Mouse (Mus musculus): ENCODE results near the gene Lcp1. TPM values are rescaled to one million over a fixed set of nuclear protein-coding genes. Genes with fewer than 3 reads are reported as not detected.

The Lcp1 gene
- total and polyA plus RNA-seq, 2 experiments from 2014 or later: 6.5 to 8.3 TPM

DNA sequence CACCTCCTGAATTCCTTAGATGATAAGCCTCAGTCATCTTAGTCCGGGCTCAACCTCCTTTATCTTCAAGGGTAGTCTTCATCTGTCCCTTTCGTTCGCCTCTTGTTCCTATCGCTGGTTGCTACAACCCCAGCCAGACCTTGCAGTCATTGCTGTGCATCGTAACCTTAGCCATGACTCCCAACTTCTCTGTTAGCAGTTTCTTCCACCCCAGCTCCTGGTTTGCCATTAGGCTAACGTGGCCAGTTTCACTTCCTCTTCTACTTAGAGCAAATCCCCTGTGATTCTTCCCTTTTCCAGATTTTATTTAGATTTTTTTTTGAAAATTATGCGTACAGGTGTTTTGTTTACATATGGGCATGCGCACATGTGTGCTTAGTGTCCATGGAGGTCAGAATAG, 33.0 kb downstream of the Lcp1 start:
- H3K27me3 ChIP-seq (ENCODE audit: insufficient read depth, low read length): no peaks in the 10 kb centered on the region
- no peaks in the 10 kb centered on the region for H3K4me1 ChIP-seq (ENCODE audit: insufficient read depth, low read length)
- no peak for ATAC-seq
- TF ChIP-seq CTCF (IDR thresholded peaks at IDR 0.05; ENCODE audit: low read depth): no peak
- H3K4me3 ChIP-seq (ENCODE audit: low read length): no peak overlapping the region
- no peak for DNase-seq (ENCODE audit: low spot score)
- WGBS: 90% methylated on average over 8 of the region's 8 CpGs
- no peak overlapping the region for H3K9ac ChIP-seq (replicated peaks; ENCODE audit: low read length)
- no peaks in the 10 kb centered on the region for H3K9me3 ChIP-seq (ENCODE audit: low read length)
- H3K4me2 ChIP-seq (ENCODE audit: low read depth, low read length): no peak overlapping the region
- H3K36me3 ChIP-seq (ENCODE audit: insufficient read depth, low read length): no peaks in the 10 kb centered on the region
- H3K27ac ChIP-seq: no peak overlapping the region

- 95% methylated on average over 9 of the region's 9 CpGs for WGBS
- H3K9me3 ChIP-seq (ENCODE audit: low read length): no peaks in the 10 kb centered on the region
- H3K27ac ChIP-seq: no peak overlapping the region
- H3K4me1 ChIP-seq (ENCODE audit: insufficient read depth, low read length): no peaks in the 10 kb centered on the region
- no peaks in the 10 kb centered on the region for H3K27me3 ChIP-seq (ENCODE audit: insufficient read depth, low read length)
- ATAC-seq (no peak), DNase-seq (ENCODE audit: low spot score) (no peak)
- H3K36me3 ChIP-seq (ENCODE audit: insufficient read depth, low read length): no peaks in the 10 kb centered on the region
- no peak overlapping the region for H3K9ac ChIP-seq (replicated peaks; ENCODE audit: low read length)
- no peak overlapping the region for H3K4me2 ChIP-seq (ENCODE audit: low read depth, low read length)
- no peak for TF ChIP-seq CTCF (IDR thresholded peaks at IDR 0.05; ENCODE audit: low read depth)
- H3K4me3 ChIP-seq (ENCODE audit: low read length): no peak overlapping the region
Measured at GRCm38 (mm10) chr14:75164345-75164744, 33.4 kb downstream of the Lcp1 start.

DNA sequence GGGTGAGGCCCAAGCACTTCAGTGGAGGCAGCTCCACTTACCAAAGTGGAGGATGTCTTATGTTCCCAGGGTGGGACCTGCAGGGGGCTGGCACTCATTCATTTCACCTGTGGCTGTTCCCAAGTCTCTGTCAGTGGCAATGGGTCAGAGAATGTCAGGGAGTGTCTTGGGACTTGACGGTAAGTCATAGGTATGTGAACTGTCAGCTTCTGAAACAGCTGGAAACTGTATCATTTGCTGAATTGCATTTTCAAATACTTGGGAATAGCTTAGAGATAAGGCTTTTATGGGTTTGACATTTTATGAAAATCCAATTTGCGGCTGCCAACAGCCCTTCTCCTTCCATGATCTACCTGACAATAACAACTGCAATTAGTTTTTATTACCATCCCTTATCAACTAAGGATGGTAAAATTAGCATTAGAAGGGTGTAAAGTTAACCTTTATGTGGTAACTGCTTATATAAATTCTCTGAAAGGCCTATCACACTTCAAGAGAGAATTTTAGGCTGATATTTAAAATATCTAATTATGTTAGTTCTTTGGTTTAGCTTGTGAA, 34.8 kb downstream of the Lcp1 start:
- no peaks in the 10 kb centered on the region for H3K9me3 ChIP-seq (ENCODE audit: low read length)
- WGBS: 84% methylated on average over 2 of the region's 2 CpGs
- no peak overlapping the region for H3K4me2 ChIP-seq (ENCODE audit: low read depth, low read length)
- no peak for ATAC-seq
- no peaks in the 10 kb centered on the region for H3K36me3 ChIP-seq (ENCODE audit: insufficient read depth, low read length)
- no peak for TF ChIP-seq CTCF (IDR thresholded peaks at IDR 0.05; ENCODE audit: low read depth)
- H3K4me3 ChIP-seq (ENCODE audit: low read length): no peak overlapping the region
- no peak for DNase-seq (ENCODE audit: low spot score)
- no peak overlapping the region for H3K27ac ChIP-seq
- no peaks in the 10 kb centered on the region for H3K4me1 ChIP-seq (ENCODE audit: insufficient read depth, low read length)
- no peaks in the 10 kb centered on the region for H3K27me3 ChIP-seq (ENCODE audit: insufficient read depth, low read length)
- no peak overlapping the region for H3K9ac ChIP-seq (replicated peaks; ENCODE audit: low read length)

DNA sequence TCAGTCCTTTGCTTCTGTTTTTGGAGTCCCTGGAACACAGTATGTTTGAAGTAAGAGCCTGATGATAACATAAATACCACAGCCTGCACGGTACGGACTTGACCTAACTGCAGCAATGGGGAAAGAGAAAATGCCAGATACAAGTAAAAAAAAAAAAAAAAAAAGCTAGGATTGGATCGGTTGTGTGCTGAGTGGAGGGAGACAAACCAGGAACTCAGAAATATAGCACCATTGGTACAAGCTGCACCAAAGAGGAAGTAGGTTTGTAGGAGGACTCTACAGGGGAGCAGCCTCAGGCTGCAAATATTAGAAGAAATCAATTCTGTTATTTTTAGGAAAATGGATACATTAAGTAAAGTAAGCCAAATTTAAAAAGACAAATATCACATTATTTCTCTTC, 37.6 kb downstream of the Lcp1 start:
- no peak overlapping the region for H3K27ac ChIP-seq
- no peaks in the 10 kb centered on the region for H3K9me3 ChIP-seq (ENCODE audit: low read length)
- no peaks in the 10 kb centered on the region for H3K36me3 ChIP-seq (ENCODE audit: insufficient read depth, low read length)
- H3K27me3 ChIP-seq (ENCODE audit: insufficient read depth, low read length): no peaks in the 10 kb centered on the region
- DNase-seq (ENCODE audit: low spot score) (no peak), ATAC-seq (no peak)
- no peak overlapping the region for H3K9ac ChIP-seq (replicated peaks; ENCODE audit: low read length)
- WGBS: 89% methylated on average over 3 of the region's 3 CpGs
- no peak overlapping the region for H3K4me2 ChIP-seq (ENCODE audit: low read depth, low read length)
- no peaks in the 10 kb centered on the region for H3K4me1 ChIP-seq (ENCODE audit: insufficient read depth, low read length)
- no peak for TF ChIP-seq CTCF (IDR thresholded peaks at IDR 0.05; ENCODE audit: low read depth)
- H3K4me3 ChIP-seq (ENCODE audit: low read length): no peak overlapping the region

GRCm38 (mm10) chr14:75170546-75170945, 39.6 kb downstream of the Lcp1 start:
- no peak overlapping the region for H3K4me2 ChIP-seq (ENCODE audit: low read depth, low read length)
- DNase-seq (ENCODE audit: low spot score) (no peak), ATAC-seq (no peak)
- H3K27me3 ChIP-seq (ENCODE audit: insufficient read depth, low read length): no peaks in the 10 kb centered on the region
- WGBS: 79% methylated on average over 1 of the region's 1 CpGs
- H3K36me3 ChIP-seq (ENCODE audit: insufficient read depth, low read length): no peaks in the 10 kb centered on the region
- no peak overlapping the region for H3K27ac ChIP-seq
- H3K9ac ChIP-seq (replicated peaks; ENCODE audit: low read length): no peak overlapping the region
- no peak for TF ChIP-seq CTCF (IDR thresholded peaks at IDR 0.05; ENCODE audit: low read depth)
- H3K4me1 ChIP-seq (ENCODE audit: insufficient read depth, low read length): no peaks in the 10 kb centered on the region
- no peak overlapping the region for H3K4me3 ChIP-seq (ENCODE audit: low read length)
- no peaks in the 10 kb centered on the region for H3K9me3 ChIP-seq (ENCODE audit: low read length)

DNA sequence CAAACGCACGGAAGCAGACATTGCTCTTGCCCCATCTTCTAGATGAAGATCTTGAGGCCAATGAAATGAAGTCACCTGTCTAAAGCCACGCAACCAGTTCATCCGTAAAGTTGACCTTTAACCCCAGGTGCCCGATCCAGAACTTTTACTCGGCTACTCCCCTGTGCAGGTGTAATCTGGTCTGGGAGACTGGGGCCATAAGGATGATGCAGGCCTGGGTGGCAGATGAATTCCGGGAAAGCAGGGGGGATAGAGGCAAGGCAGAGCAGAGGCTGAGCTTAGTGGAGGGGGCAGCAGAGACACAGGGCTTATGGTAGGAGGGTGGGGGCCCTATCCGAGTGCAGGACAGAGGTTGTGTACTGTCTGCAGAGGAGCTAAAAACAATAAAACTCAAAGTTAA, 43.4 kb downstream of the Lcp1 start:
- no peak for DNase-seq (ENCODE audit: low spot score)
- no peaks in the 10 kb centered on the region for H3K9me3 ChIP-seq (ENCODE audit: low read length)
- H3K27me3 ChIP-seq (ENCODE audit: insufficient read depth, low read length): no peaks in the 10 kb centered on the region
- no peak for ATAC-seq
- no peak overlapping the region for H3K9ac ChIP-seq (replicated peaks; ENCODE audit: low read length)
- no peak for TF ChIP-seq CTCF (IDR thresholded peaks at IDR 0.05; ENCODE audit: low read depth)
- H3K4me1 ChIP-seq (ENCODE audit: insufficient read depth, low read length): no peaks in the 10 kb centered on the region
- WGBS: 84% methylated on average over 8 of the region's 8 CpGs
- H3K4me3 ChIP-seq (ENCODE audit: low read length): no peak overlapping the region
- H3K27ac ChIP-seq: no peak overlapping the region
- H3K4me2 ChIP-seq (ENCODE audit: low read depth, low read length): no peak overlapping the region
- no peaks in the 10 kb centered on the region for H3K36me3 ChIP-seq (ENCODE audit: insufficient read depth, low read length)

- Histone ChIP-seq H3K4me2 (ENCODE audit: low read depth, low read length) (no peak overlapping the region), H3K9ac (replicated peaks; ENCODE audit: low read length) (no peak overlapping the region), H3K36me3 (ENCODE audit: insufficient read depth, low read length) (no peaks in the 10 kb centered on the region), H3K27me3 (ENCODE audit: insufficient read depth, low read length) (no peaks in the 10 kb centered on the region), H3K4me3 (ENCODE audit: low read length) (no peak overlapping the region), H3K9me3 (ENCODE audit: low read length) (no peaks in the 10 kb centered on the region), H3K4me1 (ENCODE audit: insufficient read depth, low read length) (no peaks in the 10 kb centered on the region), H3K27ac (no peak overlapping the region)
- no peak for ATAC-seq
- 86% methylated on average over 9 of the region's 9 CpGs for WGBS
- no peak for DNase-seq (ENCODE audit: low spot score)
- no peak for TF ChIP-seq CTCF (IDR thresholded peaks at IDR 0.05; ENCODE audit: low read depth)
Measured at GRCm38 (mm10) chr14:75174731-75175555, 44.0 kb downstream of the Lcp1 start.
